8 mouse cellular contexts compared by ENCODE assay signal in genomic region chr10:110976046-110976445, GRCm38 (mm10). TPM values are rescaled to one million over a fixed set of nuclear protein-coding genes. Genes with fewer than 3 reads are reported as not detected.
DNase-seq lines count a peak whose midpoint lies in the region; ATAC-seq and TF ChIP-seq lines count a peak whose summit lies in the region.

No protein-coding gene starts in this region.

- ATAC-seq in embryonic facial prominence, embryonic 11.5 days (replicated peaks; ENCODE audit: insufficient number of reproducible peaks, low FRiP score, low TSS enrichment, low read depth), result peak; percentile 78; the same call in 1 of the 2 replicates
- ATAC-seq in hindbrain, postnatal 0 days, result peak; percentile 72
- ATAC-seq in megakaryocyte progenitor cell, adult 5-6 weeks (replicated peaks; ENCODE audit: poor library complexity), result peak; percentile 78

- no peak overlapping the region for H3K9ac ChIP-seq in embryonic facial prominence, embryonic 11.5 days (replicated peaks; ENCODE audit: low read length)
- no peak overlapping the region for H3K9ac ChIP-seq in hindbrain, postnatal 0 days (replicated peaks; ENCODE audit: low read length)

- intact Hi-C loops in gastrocnemius, postnatal 36 days (cut with DNase I), result no loop called here

- H3K4me3 ChIP-seq in embryonic facial prominence, embryonic 11.5 days (ENCODE audit: low read depth, low read length), result no peak overlapping the region
- H3K4me3 ChIP-seq in hindbrain, postnatal 0 days (ENCODE audit: low read length), result no peak overlapping the region

- H3K27me3 ChIP-seq in embryonic facial prominence, embryonic 11.5 days (ENCODE audit: control insufficient read depth, insufficient read depth, low read length), result no peaks in the 10 kb centered on the region
- no peaks in the 10 kb centered on the region for H3K27me3 ChIP-seq in hindbrain, postnatal 0 days (ENCODE audit: insufficient read depth, low read length)

- peaks cover 2% of the 10 kb centered on the region for H3K36me3 ChIP-seq in embryonic facial prominence, embryonic 11.5 days (replicated peaks; ENCODE audit: control insufficient read depth, insufficient read depth, low read depth, low read length)
- H3K36me3 ChIP-seq in hindbrain, postnatal 0 days (ENCODE audit: insufficient read depth, low read length), result peaks cover 10% of the 10 kb centered on the region

- peak; percentile 40 for DNase-seq in gastrocnemius, adult 18-20 months (ENCODE audit: low spot score)
- DNase-seq in gastrocnemius, postnatal 36 days, result no peak
- peak; percentile 37 for DNase-seq in urinary bladder, postnatal 25 days (ENCODE audit: low spot score)
- no peak for DNase-seq in urinary bladder, postnatal 4 days (ENCODE audit: low spot score in 2 of 2)
- DNase-seq in embryonic facial prominence, embryonic 11.5 days (ENCODE audit: low spot score), result peak; percentile 83
- peak; percentile 82 for DNase-seq in hindbrain, postnatal 0 days (ENCODE audit: low spot score)
- DNase-seq in thymus, postnatal 4 days, result peak; percentile 50

- no peak overlapping the region for H3K4me2 ChIP-seq in embryonic facial prominence, embryonic 11.5 days (ENCODE audit: low read depth, low read length)
- no peak overlapping the region for H3K4me2 ChIP-seq in hindbrain, postnatal 0 days (ENCODE audit: low read depth, low read length)

- peak; percentile 80 for TF ChIP-seq CTCF in hindbrain, postnatal 0 days (IDR thresholded peaks at IDR 0.05; ENCODE audit: low read depth)

- H3K9me3 ChIP-seq in embryonic facial prominence, embryonic 11.5 days (replicated peaks; ENCODE audit: control insufficient read depth, low read length), result no peaks in the 10 kb centered on the region
- no peaks in the 10 kb centered on the region for H3K9me3 ChIP-seq in hindbrain, postnatal 0 days (ENCODE audit: low read length)

- no peaks in the 10 kb centered on the region for H3K4me1 ChIP-seq in embryonic facial prominence, embryonic 11.5 days (ENCODE audit: control insufficient read depth, insufficient read depth, low read length)
- H3K4me1 ChIP-seq in hindbrain, postnatal 0 days (ENCODE audit: insufficient read depth, low read length), result no peaks in the 10 kb centered on the region

- WGBS in embryonic facial prominence, embryonic 11.5 days, result 3% methylated on average over 1 of the region's 1 CpGs
- WGBS in hindbrain, postnatal 0 days, result 0% methylated on average over 1 of the region's 1 CpGs

- no peak overlapping the region for H3K27ac ChIP-seq in embryonic facial prominence, embryonic 11.5 days (replicated peaks; ENCODE audit: low read depth, low read length)
- no peak overlapping the region for H3K27ac ChIP-seq in hindbrain, postnatal 0 days

RNA-seq across cellular contexts. Expression of gene Zdhhc17, which starts 33.9 kb away (rescaled TPM):
- total RNA-seq in gastrocnemius, adult 18-20 months (2021), result 10 to 100 TPM; 17.1 to 19.2 TPM
- 10 to 100 TPM; 19.0 to 19.2 TPM for total RNA-seq in gastrocnemius, postnatal 36 days (2021)
- polyA plus RNA-seq in embryonic facial prominence, embryonic 11.5 days (2014; fragmentation: Nextera tagmentation; extraction: Ambion mirVana), result 23.2 and 25.5 TPM in 2 replicates
- total RNA-seq in hindbrain, postnatal 0 days (2014; rRNA removed), result 40.7 and 45.1 TPM in 2 replicates
- polyA plus RNA-seq in hindbrain, postnatal 0 days (2015; fragmentation: Nextera tagmentation; extraction: Ambion mirVana), result 41.0 and 44.8 TPM in 2 replicates
- total RNA-seq in megakaryocyte progenitor cell, adult 5-6 weeks (2015), result 16.3 and 25.2 TPM in 2 replicates
- 15.9 and 21.5 TPM in 2 replicates for total RNA-seq in megakaryocyte progenitor cell, adult 5-6 weeks (2017)

RNA-seq across cellular contexts. Expression of gene Csrp2, which starts 56.5 kb away (rescaled TPM):
- total RNA-seq in gastrocnemius, adult 18-20 months (2021), result 1 to 10 TPM; 5.5 to 6.4 TPM
- 1 to 10 TPM; 5.9 to 6.2 TPM for total RNA-seq in gastrocnemius, postnatal 36 days (2021)
- 264 and 268 TPM in 2 replicates for polyA plus RNA-seq in embryonic facial prominence, embryonic 11.5 days (2014; fragmentation: Nextera tagmentation; extraction: Ambion mirVana)
- total RNA-seq in hindbrain, postnatal 0 days (2014; rRNA removed), result 43.2 and 76.3 TPM in 2 replicates
- 81.1 and 99.6 TPM in 2 replicates for polyA plus RNA-seq in hindbrain, postnatal 0 days (2015; fragmentation: Nextera tagmentation; extraction: Ambion mirVana)
- 19.3 and 26.5 TPM in 2 replicates for total RNA-seq in megakaryocyte progenitor cell, adult 5-6 weeks (2015)
- 61.1 and 92.4 TPM in 2 replicates for total RNA-seq in megakaryocyte progenitor cell, adult 5-6 weeks (2017)

Comparison
In these comparisons a context has a peak if more than half of its experiments do, and no peak if none do; other contexts are left out.
1. DNase-seq: peak in gastrocnemius, adult 18-20 months (single experiment), urinary bladder, postnatal 25 days (single experiment), embryonic facial prominence, embryonic 11.5 days (single experiment), hindbrain, postnatal 0 days (single experiment) and thymus, postnatal 4 days (single experiment); none in gastrocnemius, postnatal 36 days (0 of 2) and urinary bladder, postnatal 4 days (0 of 2).
2. Peak in every context shown above with its lines, with median percentiles within 50 percentile points of each other: ATAC-seq.